Mouse (Mus musculus): ENCODE measurements around the gene Skor1.

Skor1 gene

GRCm38 (mm10) chr9:63091101-63091921 lies 57.5 kb downstream of the Skor1 start:
- DNase-seq (ENCODE audit: low spot score in 2 of 2), result no peak

GRCm38 (mm10) chr9:63089141-63089540 lies 59.6 kb downstream of the Skor1 start:
- no peak for DNase-seq (ENCODE audit: low spot score in 2 of 2)
